Comparison of ENCODE assay signal across 21 mouse cellular contexts in genomic region chr4:69594022-69594421, GRCm38 (mm10).
A peak's percentile ranks its signal among the peaks of the same experiment; 100 is the strongest.
DNase-seq lines count a peak whose midpoint lies in the region; ATAC-seq and TF ChIP-seq lines count a peak whose summit lies in the region.
"Had no signal": no experiment of that assay in that cellular context is flagged by ENCODE, and none has a peak within 500 bp of the region (broad histone marks: within the 10 kb centered on the region; RNA-seq: fewer than 3 reads in every experiment).

No protein-coding gene starts in this region.

- DNase-seq in forebrain, embryonic 11.5 days (ENCODE audit: low spot score) = no peak
- no peak for DNase-seq in hindbrain, postnatal 0 days (ENCODE audit: low spot score)
- DNase-seq in midbrain, postnatal 0 days (ENCODE audit: low spot score) = peak; percentile 6
- no peak for DNase-seq in cerebellum, adult 11 months
- no peak for DNase-seq in layer of hippocampus, adult 9-10 months (ENCODE audit: low spot score)
- DNase-seq: adrenal gland, postnatal 10 days; cerebellum, adult 9-10 months; gastrocnemius, postnatal 10 days; kidney, adult 8-10 months; kidney, postnatal 14 days; lung, adult 18-20 months; lung, postnatal 10 days; right cerebral cortex, postnatal 14 days; spleen, adult 18-20 months had no signal

- H3K4me2 ChIP-seq in forebrain, embryonic 11.5 days (ENCODE audit: low read depth, low read length, severe bottlenecking) = no peak overlapping the region
- H3K4me2 ChIP-seq in forebrain, embryonic 15.5 days (replicated peaks) = no peak overlapping the region
- H3K4me2 ChIP-seq in hindbrain, embryonic 13.5 days = no peak overlapping the region
- no peak overlapping the region for H3K4me2 ChIP-seq in hindbrain, postnatal 0 days (ENCODE audit: low read depth, low read length)
- no peak overlapping the region for H3K4me2 ChIP-seq in hindbrain, embryonic 16.5 days (ENCODE audit: low read length)
- no peak overlapping the region for H3K4me2 ChIP-seq in midbrain, postnatal 0 days (ENCODE audit: low read depth, low read length, poor library complexity, severe bottlenecking)
- H3K4me2 ChIP-seq: heart, embryonic 11.5 days; intestine, embryonic 15.5 days; liver, embryonic 12.5 days; neural tube, embryonic 13.5 days had no signal

- H3K4me1 ChIP-seq in forebrain, embryonic 11.5 days (replicated peaks; ENCODE audit: control insufficient read depth, insufficient read depth, low read length) = no peaks in the 10 kb centered on the region; the same call in 1 of the 2 replicates
- no peaks in the 10 kb centered on the region for H3K4me1 ChIP-seq in forebrain, embryonic 15.5 days
- H3K4me1 ChIP-seq in hindbrain, embryonic 13.5 days (replicated peaks) = 0 out of 2 replicates have a peak, but pooled peaks cover 4% of the 10 kb centered on the region
- no peaks in the 10 kb centered on the region for H3K4me1 ChIP-seq in hindbrain, postnatal 0 days (ENCODE audit: insufficient read depth, low read length)
- no peaks in the 10 kb centered on the region for H3K4me1 ChIP-seq in hindbrain, embryonic 16.5 days (ENCODE audit: control insufficient read depth, insufficient read depth, low read depth, low read length)
- H3K4me1 ChIP-seq in midbrain, postnatal 0 days (ENCODE audit: insufficient read depth, low read length) = no peaks in the 10 kb centered on the region
- H3K4me1 ChIP-seq: intestine, embryonic 15.5 days; liver, embryonic 12.5 days had no signal

- peak; percentile 68 for ATAC-seq in forebrain, embryonic 11.5 days (replicated peaks; ENCODE audit: low FRiP score)
- no peak for ATAC-seq in forebrain, embryonic 15.5 days (replicated peaks)
- ATAC-seq in hindbrain, embryonic 13.5 days (ENCODE audit: low FRiP score) = peak; percentile 33; the same call in 1 of the 2 replicates
- no peak for ATAC-seq in hindbrain, postnatal 0 days
- peak; percentile 48; the same call in 1 of the 2 replicates for ATAC-seq in hindbrain, embryonic 16.5 days
- ATAC-seq in midbrain, postnatal 0 days (ENCODE audit: low FRiP score) = no peak
- ATAC-seq: intestine, embryonic 15.5 days; liver, embryonic 12.5 days had no signal

- no peak overlapping the region for H3K4me3 ChIP-seq in forebrain, embryonic 11.5 days (ENCODE audit: low read depth, low read length)
- H3K4me3 ChIP-seq in forebrain, embryonic 15.5 days = no peak overlapping the region
- H3K4me3 ChIP-seq in hindbrain, embryonic 13.5 days = no peak overlapping the region
- no peak overlapping the region for H3K4me3 ChIP-seq in hindbrain, postnatal 0 days (ENCODE audit: low read length)
- no peak overlapping the region for H3K4me3 ChIP-seq in hindbrain, embryonic 16.5 days (ENCODE audit: low read length)
- no peak overlapping the region for H3K4me3 ChIP-seq in midbrain, postnatal 0 days (ENCODE audit: low read depth, low read length)
- H3K4me3 ChIP-seq: intestine, embryonic 15.5 days; liver, embryonic 12.5 days; neural tube, embryonic 13.5 days had no signal

- no peaks in the 10 kb centered on the region for H3K9me3 ChIP-seq in forebrain, embryonic 11.5 days (ENCODE audit: control insufficient read depth, low read length)
- H3K9me3 ChIP-seq in forebrain, embryonic 15.5 days = no peaks in the 10 kb centered on the region
- no peaks in the 10 kb centered on the region for H3K9me3 ChIP-seq in hindbrain, embryonic 13.5 days
- H3K9me3 ChIP-seq in hindbrain, postnatal 0 days (ENCODE audit: low read length) = no peaks in the 10 kb centered on the region
- no peaks in the 10 kb centered on the region for H3K9me3 ChIP-seq in hindbrain, embryonic 16.5 days (ENCODE audit: control insufficient read depth, low read length)
- no peaks in the 10 kb centered on the region for H3K9me3 ChIP-seq in midbrain, postnatal 0 days (ENCODE audit: low read length)
- H3K9me3 ChIP-seq: intestine, embryonic 15.5 days; liver, embryonic 12.5 days; neural tube, embryonic 13.5 days had no signal

- WGBS in forebrain, embryonic 11.5 days = 2% methylated on average over 2 of the region's 2 CpGs
- 5% methylated on average over 2 of the region's 2 CpGs for WGBS in forebrain, embryonic 15.5 days
- WGBS in hindbrain, embryonic 13.5 days = 33% methylated on average over 2 of the region's 2 CpGs
- WGBS in hindbrain, postnatal 0 days = 39% methylated on average over 2 of the region's 2 CpGs
- 50% methylated on average over 2 of the region's 2 CpGs for WGBS in hindbrain, embryonic 16.5 days
- 45% methylated on average over 2 of the region's 2 CpGs for WGBS in midbrain, postnatal 0 days

- TF ChIP-seq CTCF in hindbrain, postnatal 0 days (IDR thresholded peaks at IDR 0.05; ENCODE audit: low read depth) = no peak
- TF ChIP-seq CTCF in midbrain, postnatal 0 days (IDR thresholded peaks at IDR 0.05) = no peak

- no peak overlapping the region for H3K9ac ChIP-seq in forebrain, embryonic 11.5 days (ENCODE audit: low read length)
- H3K9ac ChIP-seq in forebrain, embryonic 15.5 days (replicated peaks) = no peak overlapping the region
- no peak overlapping the region for H3K9ac ChIP-seq in hindbrain, embryonic 13.5 days
- H3K9ac ChIP-seq in hindbrain, postnatal 0 days (replicated peaks; ENCODE audit: low read length) = no peak overlapping the region
- H3K9ac ChIP-seq in hindbrain, embryonic 16.5 days (ENCODE audit: low read depth, low read length) = no peak overlapping the region
- no peak overlapping the region for H3K9ac ChIP-seq in midbrain, postnatal 0 days (replicated peaks; ENCODE audit: low read length, poor library complexity, severe bottlenecking)
- H3K9ac ChIP-seq: intestine, embryonic 15.5 days; liver, embryonic 12.5 days; neural tube, embryonic 13.5 days had no signal

- H3K27me3 ChIP-seq in forebrain, embryonic 11.5 days (ENCODE audit: control insufficient read depth, insufficient read depth, low read length) = no peaks in the 10 kb centered on the region
- no peaks in the 10 kb centered on the region for H3K27me3 ChIP-seq in forebrain, embryonic 15.5 days
- H3K27me3 ChIP-seq in hindbrain, embryonic 13.5 days = no peaks in the 10 kb centered on the region
- H3K27me3 ChIP-seq in hindbrain, postnatal 0 days (ENCODE audit: insufficient read depth, low read length) = no peaks in the 10 kb centered on the region
- no peaks in the 10 kb centered on the region for H3K27me3 ChIP-seq in hindbrain, embryonic 16.5 days (replicated peaks; ENCODE audit: control insufficient read depth, insufficient read depth, low read length)
- no peaks in the 10 kb centered on the region for H3K27me3 ChIP-seq in midbrain, postnatal 0 days (ENCODE audit: insufficient read depth, low read length)
- H3K27me3 ChIP-seq: intestine, embryonic 15.5 days; liver, embryonic 12.5 days; neural tube, embryonic 13.5 days had no signal

- H3K36me3 ChIP-seq in forebrain, embryonic 11.5 days (ENCODE audit: control insufficient read depth, insufficient read depth, low read length) = no peaks in the 10 kb centered on the region
- H3K36me3 ChIP-seq in forebrain, embryonic 15.5 days = no peaks in the 10 kb centered on the region
- no peaks in the 10 kb centered on the region for H3K36me3 ChIP-seq in hindbrain, embryonic 13.5 days
- no peaks in the 10 kb centered on the region for H3K36me3 ChIP-seq in hindbrain, postnatal 0 days (ENCODE audit: insufficient read depth, low read length)
- no peaks in the 10 kb centered on the region for H3K36me3 ChIP-seq in hindbrain, embryonic 16.5 days (ENCODE audit: control insufficient read depth, insufficient read depth, low read length)
- no peaks in the 10 kb centered on the region for H3K36me3 ChIP-seq in midbrain, postnatal 0 days (ENCODE audit: insufficient read depth, low read length)
- H3K36me3 ChIP-seq: intestine, embryonic 15.5 days; liver, embryonic 12.5 days; neural tube, embryonic 13.5 days had no signal

- H3K27ac ChIP-seq in forebrain, embryonic 11.5 days (ENCODE audit: low read depth, low read length) = no peak overlapping the region
- no peak overlapping the region for H3K27ac ChIP-seq in forebrain, embryonic 15.5 days (replicated peaks)
- no peak overlapping the region for H3K27ac ChIP-seq in hindbrain, embryonic 13.5 days
- no peak overlapping the region for H3K27ac ChIP-seq in hindbrain, postnatal 0 days
- H3K27ac ChIP-seq in hindbrain, embryonic 16.5 days (ENCODE audit: low read depth, low read length) = no peak overlapping the region
- no peak overlapping the region for H3K27ac ChIP-seq in midbrain, postnatal 0 days (ENCODE audit: low read depth, low read length)
- H3K27ac ChIP-seq: intestine, embryonic 15.5 days; liver, embryonic 12.5 days; neural tube, embryonic 13.5 days had no signal

Comparison
In these comparisons a context has a peak if more than half of its experiments do, and no peak if none do; other contexts are left out.
1. ATAC-seq: peak in forebrain, embryonic 11.5 days (single experiment), hindbrain, embryonic 13.5 days (single experiment) and hindbrain, embryonic 16.5 days (single experiment); none in forebrain, embryonic 15.5 days (single experiment), hindbrain, postnatal 0 days (single experiment) and midbrain, postnatal 0 days (single experiment).